Mouse (Mus musculus): Measurements from ENCODE around the gene Prr3.

DNA sequence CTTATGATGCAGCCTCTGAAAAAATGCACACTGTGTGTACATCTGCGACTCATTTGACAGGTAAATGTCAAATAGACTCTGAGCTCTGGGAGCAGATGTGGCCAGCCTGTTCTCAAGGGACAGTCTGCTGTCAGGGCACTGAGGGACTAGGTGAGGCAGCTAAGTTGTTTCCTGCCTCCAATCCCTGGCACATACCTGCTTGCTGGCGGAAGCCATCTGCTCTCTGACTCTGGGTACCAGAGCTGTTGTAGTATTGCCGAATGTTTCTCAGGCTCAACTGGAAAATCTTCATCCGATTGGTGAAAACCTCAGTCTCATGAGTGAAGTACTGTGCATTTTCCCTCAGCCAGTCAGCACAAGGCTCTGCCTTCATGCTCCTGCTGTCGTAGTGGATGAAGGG lies 37.0 kb upstream of the Prr3 start:
- no peak for TF ChIP-seq POLR2A (IDR thresholded peaks at IDR 0.05; ENCODE audit: low read depth, low read length)
- TF ChIP-seq BHLHE40 (IDR thresholded peaks at IDR 0.05; ENCODE audit: low read depth, low read length), result peak; percentile 51
- TF ChIP-seq ZKSCAN1 (IDR thresholded peaks at IDR 0.05; ENCODE audit: borderline replicate concordance, low read depth, low read length), result no peak
- no peak for TF ChIP-seq CTCF (conservative IDR thresholded peaks at IDR 0.05 in 1 of 2, IDR thresholded peaks at IDR 0.05 in 1 of 2; ENCODE audit: low read depth in 2 of 2, low read length in 2 of 2)
- no peak for TF ChIP-seq NELFE (IDR thresholded peaks at IDR 0.05; ENCODE audit: low read depth, low read length)
- peak; percentile 63; the same call in 1 of the 2 replicates for TF ChIP-seq SIN3A (IDR thresholded peaks at IDR 0.05; ENCODE audit: low read length)
- no peak for TF ChIP-seq ZC3H11A (IDR thresholded peaks at IDR 0.05; ENCODE audit: low read depth, low read length)
- TF ChIP-seq KAT2A (IDR thresholded peaks at IDR 0.05; ENCODE audit: insufficient replicate concordance, low read length), result no peak
- no peak for TF ChIP-seq ZNF384 (IDR thresholded peaks at IDR 0.05; ENCODE audit: low read depth, low read length)
- no peak for TF ChIP-seq MYC (IDR thresholded peaks at IDR 0.05; ENCODE audit: low read depth, low read length)
- TF ChIP-seq USF1 (IDR thresholded peaks at IDR 0.05; ENCODE audit: low read depth, low read length), result no peak
- no peak for TF ChIP-seq MXI1 (IDR thresholded peaks at IDR 0.05; ENCODE audit: low read depth, low read length)
- TF ChIP-seq EP300 (IDR thresholded peaks at IDR 0.05; ENCODE audit: low read length), result no peak

Measured in CH12.LX (cell line).